Mouse (Mus musculus): Measurements from ENCODE around the gene Ms4a2. TPM values are rescaled to one million over a fixed set of nuclear protein-coding genes. Genes with fewer than 3 reads are reported as not detected.

Ms4a2 gene
- under 1 TPM; 0.36 to 0.38 TPM for total RNA-seq (2021)

- no peak for DNase-seq
Observed at GRCm38 (mm10) chr19:11623551-11623950, at the start of gene Ms4a2. TSS of gene Ms4a2 (minus strand) at chr19:11623719.

GRCm38 (mm10) chr19:11661562-11661961 is 38.0 kb upstream of the Ms4a2 start:
- no peak for DNase-seq

DNA sequence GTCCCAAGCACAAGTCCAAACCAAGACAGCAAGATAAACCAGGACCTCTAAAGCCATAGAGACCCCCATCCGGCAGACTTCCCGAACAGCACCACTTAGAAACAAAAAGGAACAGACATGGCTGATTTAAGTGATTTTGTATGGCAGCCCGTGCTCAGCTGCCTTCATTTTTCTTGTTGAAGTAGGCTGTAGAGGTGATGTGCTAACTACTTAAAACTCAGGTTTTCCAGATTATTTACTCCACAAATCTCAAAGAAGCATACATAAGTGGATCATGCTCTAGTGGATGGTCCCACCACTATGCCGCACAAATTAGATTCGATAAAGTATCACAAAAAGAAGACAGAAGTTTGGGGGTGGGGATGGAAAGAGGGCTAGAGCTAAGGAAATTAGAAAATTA is 36.9 kb upstream of the Ms4a2 start, which contains the start of gene Oosp2:
Gene Oosp2 (minus strand): TSS at position 101 of the 400 bp plus-strand sequence.
- DNase-seq: no peak

GRCm38 (mm10) chr19:11659142-11659541 is 35.6 kb upstream of the Ms4a2 start:
- no peak for DNase-seq

DNA sequence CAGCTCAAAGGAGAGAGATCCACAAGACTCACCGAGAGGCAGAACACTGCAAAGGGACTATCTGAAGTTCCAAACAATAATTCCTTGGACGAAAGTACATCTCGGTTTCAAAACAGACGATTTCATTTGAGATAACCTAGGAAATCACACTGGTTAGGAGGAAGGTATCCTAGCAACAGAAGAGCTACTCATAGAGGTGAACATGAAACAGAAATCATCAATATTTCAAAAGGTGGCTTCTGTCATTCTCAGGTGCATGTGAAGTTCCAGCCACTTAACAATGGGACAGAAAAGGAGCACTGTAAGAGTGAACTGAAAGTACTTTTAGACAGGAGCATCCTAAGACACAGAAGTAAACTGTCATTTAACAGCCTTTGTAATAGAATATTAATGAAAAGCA is 26.0 kb upstream of the Ms4a2 start:
- DNase-seq: no peak

DNA sequence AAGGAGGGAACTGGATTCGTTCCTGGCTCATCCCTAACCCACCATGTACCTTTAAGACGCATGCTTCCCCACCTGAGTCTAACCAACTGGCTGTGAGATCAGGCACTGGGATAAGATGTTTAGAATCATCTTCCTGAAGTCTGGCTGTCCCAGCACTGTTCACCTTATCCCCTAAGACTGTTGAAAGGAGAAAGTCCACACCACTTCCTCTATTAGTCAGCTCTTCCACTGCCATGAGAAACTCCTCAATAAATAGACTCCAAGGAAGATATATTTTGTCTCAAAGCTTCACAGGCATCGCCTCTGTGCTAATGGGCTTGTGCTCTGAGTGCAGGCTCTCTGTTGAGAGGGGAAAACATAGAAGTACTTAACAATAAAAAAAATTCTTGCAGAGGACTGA is 22.6 kb upstream of the Ms4a2 start:
- no peak for DNase-seq

GRCm38 (mm10) chr19:11640732-11641131 is 17.2 kb upstream of the Ms4a2 start, which contains the start of gene Ms4a3:
TSS of gene Ms4a3 (minus strand) at chr19:11640851.
- DNase-seq: no peak

DNA sequence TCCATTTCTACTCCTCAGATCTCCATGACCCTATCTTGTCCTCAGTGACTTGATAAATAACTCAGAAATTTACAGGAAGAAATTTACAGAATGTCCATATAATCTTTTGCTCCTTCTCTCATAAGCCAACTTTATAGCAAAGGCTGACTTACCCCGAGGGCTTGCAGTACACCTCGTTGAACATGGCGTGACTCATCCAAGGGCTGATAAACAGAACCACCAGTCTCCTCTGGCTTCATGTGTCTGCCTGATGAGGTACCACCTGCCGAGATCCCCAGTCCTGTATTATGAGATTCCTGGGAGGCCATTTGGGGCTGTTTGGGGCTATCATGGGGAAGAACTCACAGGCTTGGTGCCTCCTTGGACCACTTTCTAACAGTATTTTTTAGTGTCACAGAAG is 15.5 kb upstream of the Ms4a2 start:
- no peak for DNase-seq

- DNase-seq: no peak
Observed at GRCm38 (mm10) chr19:11635572-11635971, 12.1 kb upstream of the Ms4a2 start.

DNA sequence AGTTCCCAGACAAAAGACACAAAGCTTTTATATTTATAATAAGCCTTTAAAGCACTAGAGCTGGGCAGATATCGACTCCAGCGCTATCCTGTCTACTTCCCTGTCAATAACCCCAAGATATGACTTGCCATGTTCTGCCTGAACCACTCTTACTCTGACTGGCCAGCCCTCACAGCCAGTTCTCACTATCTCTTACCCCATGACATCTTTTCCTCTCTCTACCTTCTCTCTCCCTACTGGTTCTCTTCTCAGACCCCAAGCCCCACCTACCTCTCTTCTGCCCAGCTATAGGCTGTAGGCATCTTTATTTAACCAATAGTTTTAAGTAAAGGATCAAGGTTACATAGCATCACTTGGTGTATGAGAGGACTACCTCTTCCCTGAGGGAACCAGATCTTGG is 10.8 kb upstream of the Ms4a2 start:
- no peak for DNase-seq

GRCm38 (mm10) chr19:11633732-11634131 is 10.2 kb upstream of the Ms4a2 start:
- DNase-seq: no peak

DNA sequence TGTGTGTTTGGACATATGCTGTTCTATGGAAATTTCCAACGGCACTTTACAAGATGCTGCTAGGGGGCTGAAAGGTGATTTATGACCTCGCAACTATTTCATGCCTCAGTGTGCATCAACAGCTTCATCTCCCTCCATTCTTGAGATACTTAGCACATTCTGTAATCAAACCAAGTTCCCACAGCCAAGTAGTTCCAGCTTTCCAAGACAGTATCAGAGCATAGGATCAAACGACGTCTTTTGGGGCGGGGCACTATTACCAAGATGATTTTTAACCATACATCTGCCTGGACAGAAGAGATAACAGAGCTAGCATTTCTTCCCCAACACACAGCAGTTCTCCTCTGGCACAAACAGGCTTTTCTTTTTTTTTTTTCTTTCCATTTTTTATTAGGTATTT is 1.7 kb upstream of the Ms4a2 start:
- no peak for DNase-seq

GRCm38 (mm10) chr19:11624800-11625199 is 1.3 kb upstream of the Ms4a2 start:
- no peak for DNase-seq

DNA sequence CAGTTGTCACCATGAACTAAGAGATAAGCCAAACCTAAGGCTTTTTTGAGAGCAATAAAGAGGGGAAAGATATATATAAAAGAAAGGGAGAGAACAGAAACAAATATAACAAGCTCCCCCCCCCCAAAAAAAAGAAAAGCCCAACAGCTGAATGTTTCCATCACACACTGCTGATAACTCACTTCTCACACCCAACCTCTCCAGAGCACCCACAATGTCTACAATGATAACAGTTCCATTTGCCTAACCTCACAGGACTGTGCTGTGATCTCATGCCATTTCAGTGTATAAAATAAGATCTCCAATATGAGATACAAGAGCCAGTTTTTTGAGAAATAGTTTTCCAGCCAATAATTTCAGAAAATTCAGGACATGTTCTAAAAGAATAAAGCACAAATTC is 5.5 kb downstream of the Ms4a2 start:
- no peak for DNase-seq

DNA sequence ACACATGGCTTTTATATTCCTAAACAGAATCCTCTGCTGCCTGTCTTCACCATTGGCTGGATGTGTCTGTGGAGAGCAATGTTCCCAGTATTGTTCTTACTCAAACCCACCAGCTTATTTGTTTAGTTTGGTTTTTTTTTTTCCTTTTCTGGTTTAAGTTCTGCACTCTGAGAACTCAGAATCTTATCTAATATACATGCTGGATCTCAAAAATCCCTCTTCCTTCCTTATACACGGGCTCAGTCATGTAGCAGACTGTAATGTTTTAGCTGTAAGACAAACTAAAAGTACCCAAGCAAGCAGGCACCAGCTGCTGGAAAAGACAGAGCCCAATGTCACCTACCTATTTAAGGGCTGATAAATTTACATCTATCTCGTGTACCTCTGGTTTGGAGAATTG is 8.7 kb downstream of the Ms4a2 start:
- DNase-seq: no peak

GRCm38 (mm10) chr19:11613776-11614443 is 9.6 kb downstream of the Ms4a2 start:
- DNase-seq: no peak

GRCm38 (mm10) chr19:11613084-11613483 is 10.4 kb downstream of the Ms4a2 start:
- no peak for DNase-seq

DNA sequence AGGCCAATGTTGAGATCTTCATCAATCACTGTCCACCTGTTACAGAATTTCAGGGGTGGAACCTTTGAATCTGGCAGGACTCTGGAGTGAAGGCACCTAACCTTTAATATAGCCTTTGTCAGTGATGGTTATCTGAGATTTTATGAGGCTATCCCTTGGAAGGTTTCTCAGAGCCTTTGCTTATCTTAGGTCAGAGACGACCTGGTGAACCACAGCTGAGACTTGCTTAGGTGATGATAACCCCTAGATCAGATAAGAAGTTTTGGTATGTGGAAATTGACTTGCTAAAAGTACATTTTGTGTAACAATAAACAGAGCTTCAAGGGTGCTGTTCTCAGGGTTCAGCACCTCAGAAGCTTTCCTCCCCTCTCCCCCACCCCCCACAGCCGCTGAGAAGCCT is 11.2 kb downstream of the Ms4a2 start:
- DNase-seq: no peak

DNA sequence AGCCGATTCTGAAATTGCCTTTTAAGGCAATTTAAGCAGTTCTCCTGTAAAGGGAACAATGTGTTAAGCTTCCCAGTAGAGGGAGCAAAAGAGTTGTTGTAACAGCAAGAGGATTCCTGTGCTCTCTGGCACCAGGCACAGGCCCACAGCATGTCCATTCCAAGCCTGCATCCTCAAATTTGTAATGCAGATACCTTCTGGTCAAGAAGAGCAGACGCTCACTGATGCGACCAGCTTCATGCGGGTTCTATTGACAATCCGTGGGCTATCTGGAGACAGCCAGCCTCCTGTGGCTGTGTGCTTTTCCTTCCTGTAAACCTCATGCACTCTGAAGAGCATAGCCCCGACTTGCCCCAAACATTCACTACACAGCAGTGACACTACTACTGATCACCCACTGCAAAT is 12.0 kb downstream of the Ms4a2 start:
- peak; percentile 16 for DNase-seq

DNA sequence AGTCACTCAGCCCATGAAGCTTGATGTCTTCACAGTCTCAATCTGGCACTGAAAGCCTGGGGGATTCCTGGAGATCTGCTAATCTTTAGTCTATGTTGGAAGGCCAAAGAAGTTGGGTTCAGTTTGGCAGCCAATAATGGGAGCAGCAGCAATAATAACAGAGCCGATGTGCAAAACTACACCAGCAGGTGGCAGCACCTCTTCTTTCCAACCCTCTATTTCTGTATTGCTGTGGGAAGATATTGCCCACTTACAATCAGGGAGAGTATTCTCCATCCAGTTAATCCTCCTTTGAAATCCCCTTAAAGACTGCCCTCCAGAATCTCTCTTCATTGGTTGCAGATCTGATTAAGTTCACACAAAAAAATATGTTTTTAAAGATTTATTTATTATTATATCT is 15.3 kb downstream of the Ms4a2 start:
- peak; percentile 60 for DNase-seq

DNA sequence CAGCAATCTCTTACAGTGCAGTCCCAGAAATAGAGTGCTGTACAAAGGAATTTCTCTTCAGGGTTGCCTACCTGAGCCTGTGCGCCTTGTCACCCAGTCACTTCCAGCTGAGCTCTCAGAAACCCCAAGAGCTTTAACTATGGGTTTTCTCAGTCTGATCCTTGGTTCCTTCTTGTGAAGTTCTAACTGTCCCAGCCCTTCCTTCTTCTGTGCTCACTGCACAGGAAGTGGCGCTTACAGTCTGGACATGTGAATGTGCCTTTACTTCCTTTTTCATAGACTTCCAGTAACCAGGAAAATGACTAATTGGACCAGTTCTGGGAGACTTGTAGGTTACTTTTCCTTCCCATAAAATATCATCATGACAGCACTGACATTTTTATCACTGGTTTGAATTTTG is 18.9 kb downstream of the Ms4a2 start, which contains the start of gene Ms4a6d:
Gene Ms4a6d (minus strand): TSS at position 247 of the 400 bp plus-strand sequence.
- DNase-seq: no peak

GRCm38 (mm10) chr19:11602026-11602425 is 21.5 kb downstream of the Ms4a2 start:
- peak; percentile 40 for DNase-seq

GRCm38 (mm10) chr19:11601349-11601748 is 22.2 kb downstream of the Ms4a2 start:
- no peak for DNase-seq

DNA sequence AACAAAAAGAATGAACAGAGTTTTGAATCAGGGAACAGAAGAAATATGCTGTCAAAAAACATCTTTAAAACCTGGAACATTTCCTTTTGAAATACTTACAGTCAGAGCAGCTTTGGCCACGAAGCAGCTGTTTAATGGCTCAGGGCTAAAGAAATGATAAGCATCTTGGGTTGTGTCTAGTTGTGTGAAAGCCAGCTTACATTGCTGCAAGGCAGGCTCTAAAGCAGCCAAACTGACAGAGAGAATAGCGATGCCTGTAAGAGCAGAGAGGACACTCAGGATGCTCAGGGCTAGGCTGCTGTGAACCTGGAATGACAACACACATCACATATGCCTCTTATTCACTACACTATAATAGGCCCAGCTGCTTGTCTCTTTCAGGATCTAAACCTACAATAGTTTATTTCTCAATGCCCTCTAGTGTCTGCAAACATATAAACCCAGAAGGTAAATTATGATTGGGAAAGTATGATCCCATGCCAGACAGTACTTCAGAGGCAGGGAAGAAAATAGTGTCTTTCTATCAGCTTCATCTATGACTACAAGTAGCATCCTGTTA is 33.5 kb downstream of the Ms4a2 start:
- no peak for DNase-seq
